Mouse (Mus musculus): ENCODE measurements around the gene Cd63. TPM values are rescaled to one million over a fixed set of nuclear protein-coding genes. Genes with fewer than 3 reads are reported as not detected.

Cd63 gene
- total RNA-seq (2021), result 217 and 234 TPM in 2 replicates
- long read RNA-seq, experiment 1, transcript Cd63-201 (8 exons, 1,063 nt), result major isoform, 257 of 273 reads
- long read RNA-seq, experiment 1, partial matches to known transcripts, result 10 of 273 reads
- long read RNA-seq, experiment 1, other reads (novel, unspliced or antisense), result 6 of 273 reads
- long read RNA-seq, experiment 2, transcript Cd63-201 (8 exons, 1,063 nt), result major isoform, 215 of 233 reads
- long read RNA-seq, experiment 2, partial matches to known transcripts, result 14 of 233 reads
- long read RNA-seq, experiment 2, other reads (novel, unspliced or antisense), result 3 of 233 reads

DNA sequence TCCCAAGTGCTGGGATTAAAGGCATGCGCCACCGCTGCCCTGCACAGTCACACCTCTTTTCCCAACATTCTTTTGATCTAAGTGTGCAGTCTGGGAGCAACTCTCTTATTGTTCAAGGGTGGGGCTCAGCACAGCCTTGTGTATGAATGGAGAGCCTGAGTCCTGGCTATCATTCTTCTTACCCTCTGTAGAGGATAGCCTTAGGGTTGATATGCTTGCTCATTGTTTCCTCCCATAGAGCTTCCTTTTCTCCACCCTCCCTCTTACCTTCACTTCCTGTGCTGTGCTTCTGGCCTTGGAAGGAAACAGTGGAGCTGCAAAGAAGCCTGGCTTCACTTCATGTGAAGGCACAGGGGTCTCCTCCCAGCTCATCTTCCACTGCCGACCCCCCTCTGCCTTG lies at the start of gene Cd63:
Gene Cd63, plus strand, starts transcription at position 292 of the 400 bp plus-strand sequence.
- no peak for DNase-seq

DNA sequence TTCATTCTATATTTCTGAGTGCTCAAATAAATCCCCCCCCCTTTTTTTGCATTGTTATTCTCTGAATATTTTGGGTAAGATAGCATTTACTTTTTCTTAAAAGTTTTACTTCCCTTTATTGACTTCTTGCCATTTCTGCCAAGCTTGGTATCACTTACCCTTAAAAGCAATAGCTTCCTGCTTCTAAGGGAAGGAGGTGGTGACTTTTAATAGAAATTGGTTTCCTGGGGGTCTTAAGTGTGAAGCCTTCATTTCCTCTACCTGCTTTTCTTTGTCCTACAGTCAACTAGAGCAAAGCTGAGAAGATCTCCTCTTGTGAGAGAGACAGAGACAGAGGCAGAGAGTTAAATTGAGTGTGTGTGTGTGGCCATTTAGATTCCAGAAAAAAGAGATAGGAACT lies 39.6 kb upstream of the Cd63 start:
- DNase-seq, result no peak

DNA sequence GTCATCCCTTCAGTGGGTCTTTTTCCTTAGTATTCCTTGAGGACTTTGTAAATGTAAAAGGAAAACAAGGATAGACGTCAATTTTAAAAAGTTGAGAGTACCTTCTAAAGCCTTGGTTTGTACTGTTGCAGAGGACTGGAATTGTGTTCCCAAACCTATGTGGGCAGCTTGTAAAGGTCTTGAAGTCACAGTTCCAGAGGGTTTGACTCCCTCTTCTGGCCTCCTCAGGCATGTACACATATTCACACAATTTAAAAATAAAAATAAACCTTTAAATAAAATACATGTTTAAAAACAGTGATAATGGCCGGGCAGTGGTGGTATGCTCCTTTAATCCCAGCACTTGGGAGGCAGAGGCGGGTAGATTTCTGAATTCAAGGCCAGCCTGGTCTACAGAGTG lies 34.7 kb upstream of the Cd63 start:
- no peak for DNase-seq

- no peak for DNase-seq
Measured at GRCm38 (mm10) chr10:128866518-128866917, 34.3 kb upstream of the Cd63 start.

DNA sequence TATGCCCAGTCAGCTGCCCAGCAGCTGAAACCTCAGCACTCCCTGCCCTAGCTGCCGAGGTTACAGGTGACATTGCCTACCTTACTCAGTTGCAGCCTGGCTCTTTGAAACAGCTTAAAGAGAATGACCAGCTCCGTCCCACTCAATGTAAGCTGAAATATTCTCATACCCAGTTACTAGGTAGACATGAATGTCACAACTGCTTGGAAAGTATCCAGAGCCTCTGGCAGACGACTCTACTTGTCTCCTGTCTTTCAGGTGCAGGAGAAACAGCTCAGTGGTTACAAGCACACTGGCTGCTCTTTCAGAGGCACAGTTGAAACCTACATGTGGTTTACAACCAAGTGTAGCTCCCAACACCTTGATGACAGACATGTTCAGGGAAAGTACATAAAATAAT lies 30.4 kb upstream of the Cd63 start:
- no peak for DNase-seq

- no peak for DNase-seq
Measured at GRCm38 (mm10) chr10:128878291-128878690, 22.5 kb upstream of the Cd63 start.

GRCm38 (mm10) chr10:128878811-128879210 lies 22.0 kb upstream of the Cd63 start:
- peak; percentile 64 for DNase-seq

GRCm38 (mm10) chr10:128882067-128882466 lies 18.7 kb upstream of the Cd63 start:
- no peak for DNase-seq

DNA sequence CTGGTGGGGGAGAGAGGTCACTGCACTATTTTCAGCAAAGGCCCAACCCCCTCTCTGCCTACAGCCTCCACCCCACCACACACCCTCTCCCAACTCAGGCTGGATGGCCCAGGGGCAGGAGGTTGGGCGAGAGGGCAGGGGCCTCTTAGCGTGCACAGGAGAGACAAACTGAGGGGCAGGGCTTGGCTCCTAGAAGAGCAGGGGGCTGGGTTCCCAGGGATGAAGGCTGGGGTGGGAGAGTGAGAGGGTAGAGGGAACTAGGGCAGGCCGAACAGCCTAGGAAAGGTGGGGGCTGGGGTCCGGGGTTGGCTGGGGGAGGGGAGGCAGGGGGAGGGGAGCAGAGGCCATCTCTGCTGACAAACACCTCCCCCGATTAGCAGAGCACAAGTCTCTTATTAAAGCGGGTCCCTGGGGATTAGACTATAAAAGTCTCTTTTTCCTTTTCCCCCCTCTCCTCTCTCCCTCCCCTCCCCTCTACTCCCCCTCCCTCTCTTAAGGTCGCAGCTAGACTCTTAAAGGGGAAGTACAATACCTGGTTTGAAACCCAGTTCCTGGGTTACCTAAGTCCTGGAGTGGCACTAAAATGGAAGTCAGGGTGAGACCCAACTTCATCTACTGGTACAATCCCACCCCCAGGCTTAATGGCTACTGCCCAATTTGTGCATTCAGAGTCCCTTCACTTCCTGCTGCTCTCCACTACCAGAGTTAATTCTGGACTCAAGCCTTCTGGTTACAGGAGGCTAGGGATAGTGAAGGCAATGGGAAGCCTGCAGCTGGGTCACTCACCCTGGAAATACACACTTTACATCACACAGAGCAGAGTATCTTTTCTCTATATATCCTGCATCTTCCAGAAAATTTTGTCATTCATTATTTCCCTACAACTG lies 11.6 kb upstream of the Cd63 start:
- DNase-seq, result no peak

DNA sequence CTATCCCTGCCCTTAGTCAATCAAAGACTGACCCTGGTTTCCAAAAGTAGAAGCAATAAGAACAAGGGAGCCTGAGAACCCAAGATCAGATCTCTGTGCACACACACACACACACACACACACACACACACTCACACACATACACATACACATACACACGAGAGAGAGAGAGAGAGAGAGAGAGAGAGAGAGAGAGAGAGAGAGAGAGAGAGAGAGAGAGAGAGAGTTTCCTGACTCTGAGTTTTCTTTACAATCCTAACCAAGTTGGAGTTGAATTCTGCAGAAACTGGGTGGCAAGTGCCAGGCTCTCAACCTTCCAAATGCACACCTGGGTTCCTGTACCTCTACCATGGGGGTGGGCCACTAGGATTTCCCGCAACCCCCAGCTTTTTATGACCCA lies 10.9 kb upstream of the Cd63 start:
- no peak for DNase-seq

DNA sequence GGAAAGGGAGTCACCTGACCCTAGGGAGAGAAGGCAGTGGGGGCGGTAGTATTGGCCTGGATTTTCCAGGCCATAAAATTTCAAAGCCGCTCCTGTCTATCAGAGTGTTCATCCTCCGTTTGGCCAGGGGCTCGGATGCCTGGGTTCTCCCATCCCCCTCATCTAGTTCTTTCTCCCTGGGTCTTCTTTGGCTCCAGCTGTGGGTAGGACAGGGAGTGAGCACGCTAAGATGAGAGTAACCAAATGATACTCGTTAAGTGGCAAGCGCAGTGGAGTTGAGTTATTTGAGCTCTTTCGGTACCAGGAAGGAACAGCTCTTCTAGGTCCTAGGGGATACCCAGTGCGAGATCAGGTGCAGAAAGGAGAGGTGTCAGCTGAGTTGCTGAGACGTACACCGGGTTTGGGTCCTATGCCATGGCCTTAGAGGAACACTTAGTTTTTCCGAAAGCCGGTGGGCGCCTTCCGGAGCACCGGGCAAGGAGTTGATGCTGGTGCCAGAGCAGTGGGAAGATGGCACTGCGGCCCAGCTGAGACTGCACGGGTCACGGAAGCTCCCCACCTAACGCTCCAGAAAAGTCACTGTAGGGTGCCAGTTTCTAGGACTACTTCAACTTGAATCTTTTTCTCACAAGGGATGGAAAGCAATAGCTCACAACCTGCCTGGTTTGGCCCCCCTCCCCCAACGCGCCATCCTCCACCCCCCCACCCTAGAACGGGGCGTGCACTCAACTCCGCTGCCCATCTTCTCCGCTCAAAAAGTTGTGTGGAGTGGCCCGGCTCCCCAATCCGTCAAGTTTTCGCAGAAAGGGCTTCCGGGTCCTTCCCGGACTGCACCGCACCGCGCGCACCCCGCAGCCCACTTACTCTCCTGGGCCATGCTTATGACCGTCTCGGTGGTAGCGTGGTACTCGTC lies 10.2 kb upstream of the Cd63 start:
- no peak for DNase-seq

DNA sequence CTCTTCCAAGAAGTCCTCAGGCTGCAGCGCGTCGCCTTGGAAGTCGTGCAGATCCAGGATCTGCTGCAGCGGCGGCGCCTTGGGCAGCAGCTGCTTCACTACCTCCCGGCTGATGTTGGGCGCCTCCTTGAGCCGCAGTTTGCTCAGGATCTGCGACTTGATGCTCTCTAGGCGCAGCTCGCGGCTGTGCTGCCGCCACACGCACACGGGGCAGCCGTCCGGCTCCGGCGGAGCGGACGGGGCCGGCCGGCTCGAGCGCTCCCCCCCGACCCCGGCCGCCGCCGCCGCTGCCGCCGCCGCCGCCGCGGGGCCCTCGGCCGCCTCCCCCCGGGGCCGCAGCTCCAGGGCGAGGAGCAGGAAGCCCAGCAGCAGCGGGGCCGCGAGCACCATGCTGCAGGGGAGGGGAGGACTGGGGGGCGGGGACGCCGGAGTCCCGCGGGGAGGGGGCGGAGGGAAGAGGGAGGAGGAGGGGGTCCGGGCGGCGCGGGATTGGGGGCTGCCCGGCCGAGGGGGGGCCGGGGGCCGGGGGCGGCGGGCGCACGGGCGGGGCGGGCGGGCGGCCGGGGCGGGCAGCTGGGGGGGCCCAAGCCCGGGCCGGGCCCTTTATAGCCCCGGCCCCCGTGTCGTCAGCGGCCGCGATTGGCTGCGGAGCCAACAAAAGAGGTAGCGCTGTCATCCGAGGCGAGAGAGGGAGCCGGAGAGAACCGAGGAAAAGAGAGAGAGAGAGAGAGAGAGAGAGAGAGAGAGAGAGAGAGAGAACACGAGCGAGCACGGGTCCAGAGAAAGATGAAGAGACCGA lies 9.3 kb upstream of the Cd63 start, which contains the start of gene Gdf11:
Gene Gdf11, minus strand, starts transcription at position 423 of the 799 bp plus-strand sequence.
- peak; percentile 72 for DNase-seq

GRCm38 (mm10) chr10:128892246-128892645 lies 8.5 kb upstream of the Cd63 start:
- no peak for DNase-seq

- peak; percentile 81 for DNase-seq
Measured at GRCm38 (mm10) chr10:128895437-128895836, 5.4 kb upstream of the Cd63 start.

- peak; percentile 56 for DNase-seq
Measured at GRCm38 (mm10) chr10:128895952-128896693, 4.7 kb upstream of the Cd63 start.

GRCm38 (mm10) chr10:128896807-128897206 lies 4.0 kb upstream of the Cd63 start:
- no peak for DNase-seq

DNA sequence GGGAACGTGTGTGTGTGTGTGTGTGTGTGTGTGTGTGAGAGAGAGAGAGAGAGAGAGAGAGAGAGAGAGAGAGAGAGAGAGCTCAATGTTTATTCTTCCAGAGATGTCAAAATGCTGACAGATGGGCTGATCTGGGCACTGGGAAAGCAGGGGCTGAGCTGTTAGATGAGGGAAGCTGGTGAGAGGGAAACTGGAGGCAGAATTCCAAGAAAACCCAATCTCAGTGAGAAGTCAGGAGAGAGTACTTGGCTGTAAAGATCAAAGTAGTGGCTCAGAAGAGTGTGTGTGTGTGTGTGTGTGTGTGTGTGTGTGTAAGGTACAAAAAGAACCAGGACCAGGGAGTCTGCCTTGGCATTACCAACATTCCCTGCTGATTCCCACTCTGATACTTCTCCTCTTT lies 3.3 kb upstream of the Cd63 start:
- DNase-seq, result no peak

GRCm38 (mm10) chr10:128899759-128900490 lies 864 bp upstream of the Cd63 start:
- DNase-seq, result no peak

GRCm38 (mm10) chr10:128901409-128901808 lies 620 bp downstream of the Cd63 start:
- no peak for DNase-seq

- no peak for DNase-seq
Measured at GRCm38 (mm10) chr10:128902409-128902988, 1.7 kb downstream of the Cd63 start.
